Mouse (Mus musculus): ENCODE data around the gene Ppp4r3b. TPM values are rescaled to one million over a fixed set of nuclear protein-coding genes. Genes with fewer than 3 reads are reported as not detected.

Ppp4r3b gene
- total and polyA plus RNA-seq, 3 experiments: 58.9 to 145 (median 95.7) TPM

GRCm38 (mm10) chr11:29246883-29247650 is 74.4 kb downstream of the Ppp4r3b start, which contains the start of gene Cfap36 (continued):
- TF ChIP-seq POLR2A (IDR thresholded peaks at IDR 0.05; ENCODE audit: control insufficient read depth in 1 of 2, insufficient read depth in 1 of 2, low read depth in 1 of 2, low read length in 2 of 2, poor library complexity in 1 of 2): peak; percentile 46 to 68
- TF ChIP-seq CHD2 (IDR thresholded peaks at IDR 0.05; ENCODE audit: low read length): peak; percentile 77
- peak; percentile 25; the same call in 1 of the 2 replicates for TF ChIP-seq ZMIZ1 (IDR thresholded peaks at IDR 0.05; ENCODE audit: low read depth, low read length)
- TF ChIP-seq POLR2AphosphoS5 (IDR thresholded peaks at IDR 0.05; ENCODE audit: borderline replicate concordance, low read depth, low read length): no peak
- no peak for TF ChIP-seq MEF2A (IDR thresholded peaks at IDR 0.05; ENCODE audit: extremely low read depth, insufficient replicate concordance, low read depth, low read length, poor library complexity, severe bottlenecking)
- TF ChIP-seq EP300 (IDR thresholded peaks at IDR 0.05; ENCODE audit: low read depth in 1 of 2, low read length in 2 of 2): no peak; a peak in 1 of 4 replicates
- no peak for TF ChIP-seq ZNF384 (IDR thresholded peaks at IDR 0.05; ENCODE audit: low read depth, low read length)
- TF ChIP-seq KAT2A (conservative IDR thresholded peaks at IDR 0.05; ENCODE audit: low read depth, low read length): no peak
- TF ChIP-seq TAL1 (IDR thresholded peaks at IDR 0.05; ENCODE audit: low read length): no peak
- TF ChIP-seq USF2 (IDR thresholded peaks at IDR 0.05; ENCODE audit: borderline replicate concordance in 1 of 2, insufficient read depth in 1 of 2, low read depth in 1 of 2, low read length in 2 of 2): no peak
- TF ChIP-seq POLR2AphosphoS2 (IDR thresholded peaks at IDR 0.05; ENCODE audit: low read length): no peak; the same call in 1 of the 2 replicates
- no peak for TF ChIP-seq GABPA (IDR thresholded peaks at IDR 0.05; ENCODE audit: low read depth, low read length)
- TF ChIP-seq TCF12 (IDR thresholded peaks at IDR 0.05; ENCODE audit: low read depth, low read length): 0 out of 2 replicates have a peak, but pooled peaks have one; percentile 14
- TF ChIP-seq BHLHE40 (IDR thresholded peaks at IDR 0.05; ENCODE audit: borderline replicate concordance, low read depth, low read length): no peak
- TF ChIP-seq NELFE (IDR thresholded peaks at IDR 0.05; ENCODE audit: low read depth, low read length): peak; percentile 69
- no peak; the same call in 1 of the 2 replicates for TF ChIP-seq CHD1 (IDR thresholded peaks at IDR 0.05; ENCODE audit: low read depth, low read length)

GRCm38 (mm10) chr11:29247725-29248124 is 75.0 kb downstream of the Ppp4r3b start:
- no peak for DNase-seq (ENCODE audit: low read depth, low spot score)
- Histone ChIP-seq H3K9ac (ENCODE audit: control insufficient read depth, low read depth, low read length, poor library complexity, severe bottlenecking) (peak overlapping the region; percentile 51), H3K79me2 (ENCODE audit: control insufficient read depth, insufficient read depth, low read length, poor library complexity) (peaks cover 4% of the 10 kb centered on the region; the same call in 1 of the 2 replicates), H3K36me3 (ENCODE audit: control insufficient read depth in 1 of 2, insufficient read depth in 2 of 2, low read length in 2 of 2) (peaks cover 0 to 25% of the 10 kb centered on the region in 2 experiments; a peak in 3 of 4 replicates), H3K9me3 (replicated peaks; ENCODE audit: insufficient read depth, low read length) (no peaks in the 10 kb centered on the region), H3K4me3 (ENCODE audit: control insufficient read depth in 1 of 2, insufficient read depth in 1 of 2, low read depth in 2 of 2, low read length in 2 of 2) (peak overlapping the region; percentile 50 to 71), H3K27ac (ENCODE audit: control insufficient read depth, low read depth, low read length) (no peak overlapping the region), H3K27me3 (ENCODE audit: control insufficient read depth in 1 of 2, insufficient read depth in 2 of 2, low read length in 2 of 2) (no peaks in the 10 kb centered on the region), H3K4me1 (ENCODE audit: control insufficient read depth in 1 of 2, insufficient read depth in 2 of 2, low read length in 2 of 2) (peaks cover 5 to 7% of the 10 kb centered on the region in 2 experiments; a peak in 2 of 4 replicates)
- TF ChIP-seq ZNF384 (IDR thresholded peaks at IDR 0.05; ENCODE audit: low read depth, low read length) (no peak), ELF1 (IDR thresholded peaks at IDR 0.05; ENCODE audit: low read depth, low read length) (no peak), MAX (IDR thresholded peaks at IDR 0.05; ENCODE audit: low read length) (no peak)
